Mouse (Mus musculus): ENCODE measurements around the gene Galns. TPM values are rescaled to one million over a fixed set of nuclear protein-coding genes. Genes with fewer than 3 reads are reported as not detected.
A peak's percentile ranks its signal among the peaks of the same experiment; 100 is the strongest.

The Galns gene
- polyA plus RNA-seq, 1 experiment from 2014 or later, result 7.4 TPM

GRCm38 (mm10) chr8:122546811-122547453 is 64.3 kb downstream of the Galns start:
- WGBS, result 78% methylated on average over 24 of the region's 24 CpGs
- Histone ChIP-seq H3K4me3 (no peak overlapping the region), H3K4me2 (replicated peaks) (no peak overlapping the region; the same call in 1 of the 2 replicates), H3K9ac (no peak overlapping the region), H3K27me3 (no peaks in the 10 kb centered on the region), H3K9me3 (no peaks in the 10 kb centered on the region), H3K4me1 (peaks cover 40% of the 10 kb centered on the region), H3K27ac (0 out of 2 replicates have a peak overlapping the region, but pooled peaks have one; percentile 37), H3K36me3 (no peaks in the 10 kb centered on the region)
- no peak for ATAC-seq (ENCODE audit: insufficient number of reproducible peaks, insufficient read depth, low FRiP score, low TSS enrichment)

- 92% methylated on average over 7 of the region's 7 CpGs for WGBS
- Histone ChIP-seq H3K4me2 (replicated peaks) (no peak overlapping the region), H3K4me3 (no peak overlapping the region), H3K27ac (0 out of 2 replicates have a peak overlapping the region, but pooled peaks have one; percentile 23), H3K9ac (no peak overlapping the region), H3K4me1 (peaks cover 36% of the 10 kb centered on the region), H3K36me3 (no peaks in the 10 kb centered on the region), H3K9me3 (no peaks in the 10 kb centered on the region), H3K27me3 (no peaks in the 10 kb centered on the region)
- ATAC-seq (ENCODE audit: insufficient number of reproducible peaks, insufficient read depth, low FRiP score, low TSS enrichment), result no peak
Measured at GRCm38 (mm10) chr8:122546066-122546755, 65.1 kb downstream of the Galns start.

GRCm38 (mm10) chr8:122544138-122544537 is 67.1 kb downstream of the Galns start:
- H3K9ac ChIP-seq, result no peak overlapping the region
- H3K4me2 ChIP-seq (replicated peaks), result no peak overlapping the region
- H3K36me3 ChIP-seq, result no peaks in the 10 kb centered on the region
- H3K4me3 ChIP-seq, result no peak overlapping the region
- no peak overlapping the region for H3K27ac ChIP-seq
- WGBS, result 82% methylated on average over 8 of the region's 8 CpGs
- no peaks in the 10 kb centered on the region for H3K9me3 ChIP-seq
- ATAC-seq (ENCODE audit: insufficient number of reproducible peaks, insufficient read depth, low FRiP score, low TSS enrichment), result no peak
- peaks cover 21% of the 10 kb centered on the region for H3K4me1 ChIP-seq
- no peaks in the 10 kb centered on the region for H3K27me3 ChIP-seq

GRCm38 (mm10) chr8:122538310-122539076 is 72.8 kb downstream of the Galns start:
- ATAC-seq (ENCODE audit: insufficient number of reproducible peaks, insufficient read depth, low FRiP score, low TSS enrichment), result no peak
- no peaks in the 10 kb centered on the region for H3K9me3 ChIP-seq
- H3K9ac ChIP-seq, result no peak overlapping the region
- H3K36me3 ChIP-seq, result peaks cover 5% of the 10 kb centered on the region; the same call in 1 of the 2 replicates
- 87% methylated on average over 9 of the region's 9 CpGs for WGBS
- H3K27me3 ChIP-seq, result no peaks in the 10 kb centered on the region
- no peak overlapping the region for H3K27ac ChIP-seq
- H3K4me2 ChIP-seq (replicated peaks), result no peak overlapping the region
- no peak overlapping the region for H3K4me3 ChIP-seq
- H3K4me1 ChIP-seq, result peaks cover 10% of the 10 kb centered on the region

DNA sequence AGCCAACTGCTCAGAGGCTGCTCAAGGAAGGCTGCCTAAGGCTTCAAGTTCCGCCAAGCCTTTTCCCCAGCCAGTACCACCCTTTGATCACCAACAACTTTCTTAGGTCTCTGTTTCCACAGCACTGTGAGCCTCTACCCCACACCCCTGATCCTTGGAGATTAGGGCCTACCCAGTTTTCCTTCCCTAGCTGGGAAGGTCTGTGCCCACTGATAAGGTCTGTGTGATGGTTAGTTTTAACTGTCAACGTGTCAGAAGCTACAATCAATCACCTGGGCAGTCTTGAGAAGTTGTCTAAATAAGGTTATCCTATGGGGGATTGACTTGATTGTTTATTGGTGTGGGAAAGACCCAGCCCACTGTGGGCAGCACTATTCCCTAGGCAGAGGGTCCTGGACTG is 73.5 kb downstream of the Galns start:
- WGBS, result 82% methylated on average over 2 of the region's 2 CpGs
- no peak overlapping the region for H3K4me2 ChIP-seq (replicated peaks)
- no peak overlapping the region for H3K9ac ChIP-seq
- no peak overlapping the region for H3K4me3 ChIP-seq
- H3K9me3 ChIP-seq, result no peaks in the 10 kb centered on the region
- peak overlapping the region; percentile 58; the same call in 1 of the 2 replicates for H3K27ac ChIP-seq
- ATAC-seq (ENCODE audit: insufficient number of reproducible peaks, insufficient read depth, low FRiP score, low TSS enrichment), result no peak; the same call in 1 of the 2 replicates
- peaks cover 10% of the 10 kb centered on the region for H3K4me1 ChIP-seq
- no peaks in the 10 kb centered on the region for H3K27me3 ChIP-seq
- H3K36me3 ChIP-seq, result peaks cover 5% of the 10 kb centered on the region; the same call in 1 of the 2 replicates

- WGBS, result 29% methylated on average over 6 of the region's 6 CpGs
- no peaks in the 10 kb centered on the region for H3K27me3 ChIP-seq
- H3K36me3 ChIP-seq, result peaks cover 5% of the 10 kb centered on the region; the same call in 1 of the 2 replicates
- no peak overlapping the region for H3K4me2 ChIP-seq (replicated peaks)
- no peak overlapping the region for H3K4me3 ChIP-seq
- peaks cover 10% of the 10 kb centered on the region for H3K4me1 ChIP-seq
- no peaks in the 10 kb centered on the region for H3K9me3 ChIP-seq
- peak; percentile 57; the same call in 1 of the 2 replicates for ATAC-seq (ENCODE audit: insufficient number of reproducible peaks, insufficient read depth, low FRiP score, low TSS enrichment)
- no peak overlapping the region for H3K9ac ChIP-seq
- peak overlapping the region; percentile 58 for H3K27ac ChIP-seq
Measured at GRCm38 (mm10) chr8:122537033-122537432, 74.2 kb downstream of the Galns start.

GRCm38 (mm10) chr8:122531312-122531711 is 80.0 kb downstream of the Galns start:
- no peak for ATAC-seq (ENCODE audit: insufficient number of reproducible peaks, insufficient read depth, low FRiP score, low TSS enrichment)
- 83% methylated on average over 8 of the region's 8 CpGs for WGBS

DNA sequence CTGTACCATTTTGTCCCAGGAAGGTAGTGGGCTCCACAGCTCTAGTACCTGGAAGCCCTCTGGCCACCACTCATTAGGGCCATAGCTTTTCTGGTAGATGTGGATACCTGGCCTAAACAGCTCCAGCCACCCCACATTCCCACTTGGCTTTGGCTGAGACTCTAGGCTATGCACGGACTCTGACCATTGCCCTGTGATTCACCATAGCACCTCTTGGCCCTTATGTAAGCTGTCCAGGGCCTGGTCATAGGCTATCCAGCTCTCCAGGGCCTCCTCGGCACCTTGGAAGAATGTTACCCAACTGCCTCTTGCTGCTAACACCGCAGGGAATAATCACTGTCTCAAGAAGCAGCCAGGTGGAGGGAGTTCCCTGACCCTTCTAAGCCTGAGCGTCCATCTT is 82.1 kb downstream of the Galns start:
- 0 out of 2 replicates have a peak, but pooled peaks cover 4% of the 10 kb centered on the region for H3K9me3 ChIP-seq
- H3K4me2 ChIP-seq (replicated peaks), result no peak overlapping the region
- no peak for ATAC-seq (ENCODE audit: insufficient number of reproducible peaks, insufficient read depth, low FRiP score, low TSS enrichment)
- peaks cover 26% of the 10 kb centered on the region for H3K4me1 ChIP-seq
- no peak overlapping the region for H3K27ac ChIP-seq
- H3K9ac ChIP-seq, result no peak overlapping the region
- WGBS, result 89% methylated on average over 4 of the region's 4 CpGs
- no peaks in the 10 kb centered on the region for H3K36me3 ChIP-seq
- no peak overlapping the region for H3K4me3 ChIP-seq
- no peaks in the 10 kb centered on the region for H3K27me3 ChIP-seq

More at GRCm38 (mm10) chr8:122531312-122531711, 80.0 kb downstream of the Galns start:
- Histone ChIP-seq H3K9me3 (0 out of 2 replicates have a peak, but pooled peaks cover 4% of the 10 kb centered on the region), H3K4me3 (no peak overlapping the region), H3K4me1 (peaks cover 13% of the 10 kb centered on the region), H3K27ac (no peak overlapping the region), H3K27me3 (no peaks in the 10 kb centered on the region), H3K4me2 (replicated peaks) (no peak overlapping the region), H3K9ac (no peak overlapping the region), H3K36me3 (no peaks in the 10 kb centered on the region)

Small RNA genes lying within 50 kb of the gene (microRNA-seq; reads per million reads assigned to microRNA genes)
- not detected for gene Mir6396

Other genes starting within 250 kb of the Galns start
- gene Zc3h18, start 234.9 kb downstream of the Galns start, polyA plus RNA-seq (2016; fragmentation: Nextera tagmentation; extraction: Ambion mirVana), result 66.1 and 67.9 TPM in 2 replicates
- gene Il17c, start 189.4 kb downstream of the Galns start, polyA plus RNA-seq (2016; fragmentation: Nextera tagmentation; extraction: Ambion mirVana), result 0.45 TPM in 1 of 2 replicates, not detected in the other
- 88.3 TPM in 2 replicates for gene Cyba, start 178.5 kb downstream of the Galns start, polyA plus RNA-seq (2016; fragmentation: Nextera tagmentation; extraction: Ambion mirVana)
- gene Mvd, start 168.0 kb downstream of the Galns start, polyA plus RNA-seq (2016; fragmentation: Nextera tagmentation; extraction: Ambion mirVana), result 44.6 and 45.1 TPM in 2 replicates
- gene Snai3, start 150.7 kb downstream of the Galns start, polyA plus RNA-seq (2016; fragmentation: Nextera tagmentation; extraction: Ambion mirVana), result 0.45 and 0.73 TPM in 2 replicates
- 46.8 and 49.9 TPM in 2 replicates for gene Rnf166, start 135.4 kb downstream of the Galns start, polyA plus RNA-seq (2016; fragmentation: Nextera tagmentation; extraction: Ambion mirVana)
- 69.9 and 76.8 TPM in 2 replicates for gene Ctu2, start 135.3 kb downstream of the Galns start, polyA plus RNA-seq (2016; fragmentation: Nextera tagmentation; extraction: Ambion mirVana)
- gene Piezo1, start 60.1 kb downstream of the Galns start, polyA plus RNA-seq (2016; fragmentation: Nextera tagmentation; extraction: Ambion mirVana), result 11.6 and 16.7 TPM in 2 replicates
- gene Cdt1, start 43.4 kb downstream of the Galns start, polyA plus RNA-seq (2016; fragmentation: Nextera tagmentation; extraction: Ambion mirVana), result 41.2 and 41.6 TPM in 2 replicates
- gene Aprt, start 34.6 kb downstream of the Galns start, polyA plus RNA-seq (2016; fragmentation: Nextera tagmentation; extraction: Ambion mirVana), result 289 and 298 TPM in 2 replicates
- gene Trappc2l, start 177 bp upstream of the Galns start, polyA plus RNA-seq (2016; fragmentation: Nextera tagmentation; extraction: Ambion mirVana), result 46.3 and 56.3 TPM in 2 replicates
- not detected in 2 replicates for gene Pabpn1l, start 11.3 kb upstream of the Galns start, polyA plus RNA-seq (2016; fragmentation: Nextera tagmentation; extraction: Ambion mirVana)
- 3.9 and 4.4 TPM in 2 replicates for gene Cbfa2t3, start 87.6 kb upstream of the Galns start, polyA plus RNA-seq (2016; fragmentation: Nextera tagmentation; extraction: Ambion mirVana)
- gene Acsf3, start 164.0 kb upstream of the Galns start, polyA plus RNA-seq (2016; fragmentation: Nextera tagmentation; extraction: Ambion mirVana), result 17.7 and 18.7 TPM in 2 replicates
- 11.3 and 11.7 TPM in 2 replicates for gene Cdh15, start 236.5 kb upstream of the Galns start, polyA plus RNA-seq (2016; fragmentation: Nextera tagmentation; extraction: Ambion mirVana)